Mouse (Mus musculus): ENCODE results near the gene Scarb1. TPM values are rescaled to one million over a fixed set of nuclear protein-coding genes. Genes with fewer than 3 reads are reported as not detected.
A peak's percentile ranks its signal among the peaks of the same experiment; 100 is the strongest.

Scarb1 gene
- polyA plus RNA-seq, 2 experiments = 40.1 to 67.7 TPM

GRCm38 (mm10) chr5:125326351-125326750, 14.5 kb downstream of the Scarb1 start:
- no peak for DNase-seq (ENCODE audit: low spot score)
- no peak for TF ChIP-seq POLR2A (IDR thresholded peaks at IDR 0.05; ENCODE audit: borderline replicate concordance, extremely low read depth, insufficient read depth, insufficient read length)
- ATAC-seq (ENCODE audit: low FRiP score, low read depth) = no peak
- no peak overlapping the region; the same call in 1 of the 2 replicates for H3K27ac ChIP-seq (replicated peaks; ENCODE audit: low read depth, low read length)
- H3K36me3 ChIP-seq (ENCODE audit: control insufficient read depth, insufficient read depth, low read length) = no peaks in the 10 kb centered on the region
- H3K9me3 ChIP-seq (ENCODE audit: control insufficient read depth, low read length) = no peaks in the 10 kb centered on the region
- no peak overlapping the region for H3K4me3 ChIP-seq (replicated peaks; ENCODE audit: low read length)
- WGBS = 78% methylated on average over 8 of the region's 8 CpGs
- H3K4me1 ChIP-seq (ENCODE audit: control insufficient read depth, insufficient read depth, low read length) = 0 out of 2 replicates have a peak, but pooled peaks cover 2% of the 10 kb centered on the region
- H3K27me3 ChIP-seq (ENCODE audit: control insufficient read depth, insufficient read depth, low read length) = no peaks in the 10 kb centered on the region
- H3K4me2 ChIP-seq (replicated peaks; ENCODE audit: low read depth, low read length, severe bottlenecking) = no peak overlapping the region
- no peak overlapping the region for H3K9ac ChIP-seq (ENCODE audit: low read depth, low read length, severe bottlenecking)

- H3K4me1 ChIP-seq (ENCODE audit: control insufficient read depth, insufficient read depth, low read length) = 0 out of 2 replicates have a peak, but pooled peaks cover 2% of the 10 kb centered on the region
- ATAC-seq (ENCODE audit: low FRiP score, low read depth) (peak; percentile 62), DNase-seq (ENCODE audit: low spot score) (peak; percentile 59)
- no peak for TF ChIP-seq POLR2A (IDR thresholded peaks at IDR 0.05; ENCODE audit: borderline replicate concordance, extremely low read depth, insufficient read depth, insufficient read length)
- H3K27me3 ChIP-seq (ENCODE audit: control insufficient read depth, insufficient read depth, low read length) = no peaks in the 10 kb centered on the region
- no peak overlapping the region; the same call in 1 of the 2 replicates for H3K27ac ChIP-seq (replicated peaks; ENCODE audit: low read depth, low read length)
- H3K9me3 ChIP-seq (ENCODE audit: control insufficient read depth, low read length) = no peaks in the 10 kb centered on the region
- H3K4me2 ChIP-seq (replicated peaks; ENCODE audit: low read depth, low read length, severe bottlenecking) = no peak overlapping the region
- H3K4me3 ChIP-seq (replicated peaks; ENCODE audit: low read length) = no peak overlapping the region
- H3K9ac ChIP-seq (ENCODE audit: low read depth, low read length, severe bottlenecking) = no peak overlapping the region
- 59% methylated on average over 11 of the region's 11 CpGs for WGBS
- H3K36me3 ChIP-seq (ENCODE audit: control insufficient read depth, insufficient read depth, low read length) = no peaks in the 10 kb centered on the region
Measured at GRCm38 (mm10) chr5:125325931-125326330, 15.0 kb downstream of the Scarb1 start.

- Histone ChIP-seq H3K9ac (ENCODE audit: low read depth, low read length, severe bottlenecking) (no peak overlapping the region), H3K36me3 (ENCODE audit: control insufficient read depth, insufficient read depth, low read length) (no peaks in the 10 kb centered on the region), H3K4me1 (ENCODE audit: control insufficient read depth, insufficient read depth, low read length) (0 out of 2 replicates have a peak, but pooled peaks cover 2% of the 10 kb centered on the region), H3K4me3 (replicated peaks; ENCODE audit: low read length) (no peak overlapping the region), H3K9me3 (ENCODE audit: control insufficient read depth, low read length) (no peaks in the 10 kb centered on the region), H3K27ac (replicated peaks; ENCODE audit: low read depth, low read length) (no peak overlapping the region), H3K4me2 (replicated peaks; ENCODE audit: low read depth, low read length, severe bottlenecking) (no peak overlapping the region), H3K27me3 (ENCODE audit: control insufficient read depth, insufficient read depth, low read length) (no peaks in the 10 kb centered on the region)
- WGBS = 83% methylated on average over 4 of the region's 4 CpGs
- no peak for TF ChIP-seq POLR2A (IDR thresholded peaks at IDR 0.05; ENCODE audit: borderline replicate concordance, extremely low read depth, insufficient read depth, insufficient read length)
- DNase-seq (ENCODE audit: low spot score) (no peak), ATAC-seq (ENCODE audit: low FRiP score, low read depth) (no peak)
Measured at GRCm38 (mm10) chr5:125325285-125325684, 15.6 kb downstream of the Scarb1 start.

GRCm38 (mm10) chr5:125323939-125324480, 16.9 kb downstream of the Scarb1 start:
- Histone ChIP-seq H3K4me3 (replicated peaks; ENCODE audit: low read length) (no peak overlapping the region), H3K4me1 (ENCODE audit: control insufficient read depth, insufficient read depth, low read length) (0 out of 2 replicates have a peak, but pooled peaks cover 2% of the 10 kb centered on the region), H3K9me3 (ENCODE audit: control insufficient read depth, low read length) (no peaks in the 10 kb centered on the region), H3K4me2 (replicated peaks; ENCODE audit: low read depth, low read length, severe bottlenecking) (no peak overlapping the region), H3K27ac (replicated peaks; ENCODE audit: low read depth, low read length) (no peak overlapping the region), H3K27me3 (ENCODE audit: control insufficient read depth, insufficient read depth, low read length) (no peaks in the 10 kb centered on the region), H3K9ac (ENCODE audit: low read depth, low read length, severe bottlenecking) (no peak overlapping the region), H3K36me3 (ENCODE audit: control insufficient read depth, insufficient read depth, low read length) (no peaks in the 10 kb centered on the region)
- WGBS = 76% methylated on average over 7 of the region's 7 CpGs
- no peak for TF ChIP-seq POLR2A (IDR thresholded peaks at IDR 0.05; ENCODE audit: borderline replicate concordance, extremely low read depth, insufficient read depth, insufficient read length)
- DNase-seq (ENCODE audit: low spot score) = no peak
- no peak for ATAC-seq (ENCODE audit: low FRiP score, low read depth)

GRCm38 (mm10) chr5:125323128-125323527, 17.8 kb downstream of the Scarb1 start:
- no peak for TF ChIP-seq POLR2A (IDR thresholded peaks at IDR 0.05; ENCODE audit: borderline replicate concordance, extremely low read depth, insufficient read depth, insufficient read length)
- Histone ChIP-seq H3K4me3 (replicated peaks; ENCODE audit: low read length) (no peak overlapping the region), H3K4me2 (replicated peaks; ENCODE audit: low read depth, low read length, severe bottlenecking) (no peak overlapping the region), H3K9ac (ENCODE audit: low read depth, low read length, severe bottlenecking) (no peak overlapping the region), H3K9me3 (ENCODE audit: control insufficient read depth, low read length) (no peaks in the 10 kb centered on the region), H3K27me3 (ENCODE audit: control insufficient read depth, insufficient read depth, low read length) (no peaks in the 10 kb centered on the region), H3K36me3 (ENCODE audit: control insufficient read depth, insufficient read depth, low read length) (no peaks in the 10 kb centered on the region), H3K27ac (replicated peaks; ENCODE audit: low read depth, low read length) (no peak overlapping the region), H3K4me1 (ENCODE audit: control insufficient read depth, insufficient read depth, low read length) (0 out of 2 replicates have a peak, but pooled peaks cover 2% of the 10 kb centered on the region)
- DNase-seq (ENCODE audit: low spot score) (no peak), ATAC-seq (ENCODE audit: low FRiP score, low read depth) (no peak)
- 82% methylated on average over 6 of the region's 6 CpGs for WGBS

Data from limb, embryonic 14.5 days (tissue).